Mouse (Mus musculus) thymus, adult 2 months (tissue): ENCODE results near the gene Lyg1. TPM values are rescaled to one million over a fixed set of nuclear protein-coding genes. Genes with fewer than 3 reads are reported as not detected.

Source experiments
- DNase-seq: peaks from one replicate; pipeline ENCODE4 v3.0.0; 2021
- H3K27ac ChIP-seq: fragments of 200-500 bp; 2 replicates; pipeline ENCODE4 v1.5.1; 2012; ENCODE audit warnings: low read length, control low read depth; ENCODE audit not compliant: control insufficient read depth, insufficient read depth
- H3K27me3 ChIP-seq: fragments of 200-500 bp; 2 replicates; pipeline ENCODE4 v1.6.1; 2012; ENCODE audit warnings: mild to moderate bottlenecking, low read length, moderate library complexity, mixed read lengths; ENCODE audit not compliant: control insufficient read depth, insufficient read depth
- H3K36me3 ChIP-seq: fragments of 200-500 bp; 2 replicates; pipeline ENCODE4 v1.6.1; 2012; ENCODE audit warnings: mild to moderate bottlenecking, low read length, moderate library complexity; ENCODE audit not compliant: control insufficient read depth, insufficient read depth
- H3K4me1 ChIP-seq: fragments of 200-500 bp; replicated peaks from 2 replicates; pipeline ENCODE4 v1.6.1; 2012; ENCODE audit warnings: low read length; ENCODE audit not compliant: control insufficient read depth, insufficient read depth
- H3K4me3 ChIP-seq: fragments of 200-500 bp; 2 replicates; pipeline ENCODE4 v1.5.1; 2012; ENCODE audit warnings: mild to moderate bottlenecking, low read length, control low read depth, moderate library complexity; ENCODE audit not compliant: control insufficient read depth, insufficient read depth
- CTCF ChIP-seq: fragments of 200-500 bp; IDR thresholded peaks from 2 replicates; pipeline ENCODE4 v1.5.1; 2012; ENCODE audit warnings: mild to moderate bottlenecking, control low read depth, low read length, moderate library complexity, borderline replicate concordance; ENCODE audit not compliant: control insufficient read depth, poor library complexity, insufficient read depth; ENCODE audit errors: extremely low read depth
- POLR2A ChIP-seq: fragments of 200-500 bp; IDR thresholded peaks from 2 replicates; pipeline ENCODE4 v1.6.1; 2012; ENCODE audit warnings: mild to moderate bottlenecking, low read length, control low read depth, moderate library complexity; ENCODE audit not compliant: control insufficient read depth, poor library complexity, insufficient read depth; ENCODE audit errors: extremely low read depth
- WGBS: fragments of 180-500 bp; shearing (Covaris S2); methylation state at CpG from one replicate; pipeline ENCODE4 v1.1.7; 2018; 5-methylcytosine and 5-hydroxymethylcytosine counted together
- polyA plus RNA-seq: library from polyadenylated mRNA; depleted of rRNA; stranded (reverse); fragments of >200 nt; gene quantifications from 2 replicates; pipeline ENCODE4 v1.2.3, GENCODE M21; 2012; rRNA removed

Lyg1 gene
- polyA plus RNA-seq, 1 experiment = not detected

DNA sequence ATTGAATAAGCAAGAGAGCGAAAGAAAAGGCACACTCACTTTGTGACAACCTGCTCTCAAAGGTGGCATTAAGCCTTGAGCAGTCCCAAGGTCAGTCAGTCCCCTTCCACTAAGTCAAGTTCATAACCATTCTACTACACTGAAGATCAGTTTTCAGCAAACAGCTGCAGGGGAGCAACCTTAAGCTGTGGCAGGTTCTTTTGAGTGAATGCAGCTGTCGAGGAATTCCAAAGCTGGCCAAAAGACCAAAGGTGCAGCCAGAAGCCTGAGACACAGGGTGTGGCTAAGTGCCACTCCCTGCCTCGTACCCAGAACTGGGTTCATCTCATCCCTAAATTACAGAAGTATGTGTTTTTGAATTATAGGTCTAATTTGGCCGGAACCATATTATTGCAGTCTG, 57.7 kb downstream of the Lyg1 start:
- 94% methylated on average over 4 of the region's 4 CpGs for WGBS
- H3K27ac ChIP-seq = no peak overlapping the region
- H3K4me3 ChIP-seq = no peak overlapping the region
- peaks cover 38% of the 10 kb centered on the region for H3K36me3 ChIP-seq
- DNase-seq = no peak
- no peaks in the 10 kb centered on the region for H3K4me1 ChIP-seq
- H3K27me3 ChIP-seq = no peaks in the 10 kb centered on the region
- TF ChIP-seq CTCF (no peak), POLR2A (no peak)

Other genes with a start within 250 kb of the Lyg1 start
- gene 2010300C02Rik, start 237.7 kb downstream of the Lyg1 start, polyA plus RNA-seq = 6.1 and 6.6 TPM in 2 replicates
- gene Tsga10, start 91.3 kb downstream of the Lyg1 start, polyA plus RNA-seq = 0.97 and 0.99 TPM in 2 replicates
- gene Lipt1, start 86.0 kb downstream of the Lyg1 start, polyA plus RNA-seq = 1.3 and 1.6 TPM in 2 replicates
- 13.7 and 20.0 TPM in 2 replicates for gene Mitd1, start 67.3 kb downstream of the Lyg1 start, polyA plus RNA-seq
- 47.2 and 56.4 TPM in 2 replicates for gene Mrpl30, start 67.3 kb downstream of the Lyg1 start, polyA plus RNA-seq
- gene Lyg2, start 41.3 kb downstream of the Lyg1 start, polyA plus RNA-seq = 0.04 and 0.13 TPM in 2 replicates
- 12.3 and 15.3 TPM in 2 replicates for gene Txndc9, start 40.1 kb upstream of the Lyg1 start, polyA plus RNA-seq
- gene Eif5b, start 40.3 kb upstream of the Lyg1 start, polyA plus RNA-seq = 5.1 and 6.7 TPM in 2 replicates
- gene Rev1, start 172.0 kb upstream of the Lyg1 start, polyA plus RNA-seq = 15.7 and 16.5 TPM in 2 replicates